Comparison of ENCODE assay signal across 18 mouse cellular contexts in genomic region chr7:63877610-63878009, GRCm38 (mm10). TPM values are rescaled to one million over a fixed set of nuclear protein-coding genes. Genes with fewer than 3 reads are reported as not detected.
DNase-seq lines count a peak whose midpoint lies in the region; ATAC-seq and TF ChIP-seq lines count a peak whose summit lies in the region.
"Had no signal": no experiment of that assay in that cellular context is flagged by ENCODE, and none has a peak within 500 bp of the region (broad histone marks: within the 10 kb centered on the region; RNA-seq: fewer than 3 reads in every experiment).

No protein-coding gene starts in this region.

- H3K4me3 ChIP-seq in heart, postnatal 0 days (ENCODE audit: low read depth, low read length): no peak overlapping the region
- H3K4me3 ChIP-seq in stomach, embryonic 15.5 days (replicated peaks): no peak overlapping the region
- H3K4me3 ChIP-seq in stomach, postnatal 0 days (ENCODE audit: low read depth, low read length): no peak overlapping the region
- H3K4me3 ChIP-seq in limb, embryonic 10.5 days: 0 out of 2 replicates have a peak overlapping the region, but pooled peaks have one; percentile 17
- H3K4me3 ChIP-seq: erythroblast, embryonic 14.5 days; hindbrain, embryonic 12.5 days had no signal

- H3K27me3 ChIP-seq in heart, postnatal 0 days (ENCODE audit: control insufficient read depth, insufficient read depth, low read length): no peaks in the 10 kb centered on the region
- H3K27me3 ChIP-seq in stomach, embryonic 15.5 days (replicated peaks): no peaks in the 10 kb centered on the region
- no peaks in the 10 kb centered on the region for H3K27me3 ChIP-seq in stomach, postnatal 0 days (ENCODE audit: control insufficient read depth, insufficient read depth, low read length)
- no peaks in the 10 kb centered on the region for H3K27me3 ChIP-seq in limb, embryonic 10.5 days (ENCODE audit: low read depth, poor library complexity, severe bottlenecking)
- H3K27me3 ChIP-seq: hindbrain, embryonic 12.5 days had no signal

- no peak for TF ChIP-seq EP300 in heart, postnatal 0 days (IDR thresholded peaks at IDR 0.05; ENCODE audit: low read depth)
- no peak for TF ChIP-seq EP300 in stomach, postnatal 0 days (optimal IDR thresholded peaks at IDR 0.05)

- H3K4me2 ChIP-seq in heart, postnatal 0 days (ENCODE audit: low read depth, low read length): no peak overlapping the region
- H3K4me2 ChIP-seq in stomach, embryonic 15.5 days: peak overlapping the region; percentile 32
- H3K4me2 ChIP-seq in stomach, postnatal 0 days (replicated peaks; ENCODE audit: low read depth): no peak overlapping the region
- H3K4me2 ChIP-seq: hindbrain, embryonic 12.5 days had no signal

- WGBS in heart, postnatal 0 days: 39% methylated on average over 14 of the region's 14 CpGs
- 23% methylated on average over 14 of the region's 14 CpGs for WGBS in stomach, embryonic 15.5 days
- WGBS in stomach, postnatal 0 days: 36% methylated on average over 14 of the region's 14 CpGs
- WGBS in limb, embryonic 10.5 days: 29% methylated on average over 14 of the region's 14 CpGs

- DNase-seq in heart, postnatal 0 days (ENCODE audit: low spot score): no peak
- no peak for DNase-seq in heart, postnatal 4 days
- no peak for DNase-seq in stomach, postnatal 0 days (ENCODE audit: low spot score)
- no peak for DNase-seq in limb, embryonic 10.5 days (ENCODE audit: low spot score)
- DNase-seq in testis, postnatal 14 days (ENCODE audit: low spot score): no peak
- DNase-seq: cerebellum, postnatal 10 days; kidney, postnatal 25 days; layer of hippocampus, postnatal 36 days; spleen, adult 18-20 months; thymus, postnatal 25 days had no signal

- no peak for ATAC-seq in heart, postnatal 0 days (ENCODE audit: insufficient read depth, low read depth)
- no peak for ATAC-seq in stomach, embryonic 15.5 days (ENCODE audit: insufficient read depth, low FRiP score, low read depth)
- ATAC-seq in stomach, postnatal 0 days (ENCODE audit: low FRiP score, low TSS enrichment): no peak
- no peak for ATAC-seq in activated CD4-positive, CD25-positive, alpha-beta regulatory T cell, adult 4 months
- ATAC-seq: midbrain, embryonic 16.5 days had no signal

- TF ChIP-seq CTCF in heart, postnatal 0 days (IDR thresholded peaks at IDR 0.05; ENCODE audit: low read depth): no peak
- no peak for TF ChIP-seq CTCF in stomach, postnatal 0 days (IDR thresholded peaks at IDR 0.05; ENCODE audit: low read depth)

- peaks cover 34% of the 10 kb centered on the region for H3K4me1 ChIP-seq in heart, postnatal 0 days (ENCODE audit: control insufficient read depth, insufficient read depth)
- no peaks in the 10 kb centered on the region for H3K4me1 ChIP-seq in stomach, embryonic 15.5 days
- H3K4me1 ChIP-seq in stomach, postnatal 0 days (replicated peaks; ENCODE audit: control insufficient read depth, insufficient read depth): peaks cover 2% of the 10 kb centered on the region; the same call in 1 of the 2 replicates
- peaks cover 12% of the 10 kb centered on the region; the same call in 1 of the 2 replicates for H3K4me1 ChIP-seq in limb, embryonic 10.5 days
- H3K4me1 ChIP-seq: hindbrain, embryonic 12.5 days had no signal

- no peaks in the 10 kb centered on the region for H3K9me3 ChIP-seq in heart, postnatal 0 days (replicated peaks; ENCODE audit: control insufficient read depth, low read length)
- no peaks in the 10 kb centered on the region for H3K9me3 ChIP-seq in stomach, embryonic 15.5 days
- no peaks in the 10 kb centered on the region for H3K9me3 ChIP-seq in stomach, postnatal 0 days (ENCODE audit: control insufficient read depth, low read length)
- no peaks in the 10 kb centered on the region for H3K9me3 ChIP-seq in limb, embryonic 10.5 days (replicated peaks)
- H3K9me3 ChIP-seq: hindbrain, embryonic 12.5 days had no signal

- 0 out of 2 replicates have a peak overlapping the region, but pooled peaks have one; percentile 19 for H3K27ac ChIP-seq in heart, postnatal 0 days (ENCODE audit: low read depth)
- H3K27ac ChIP-seq in stomach, embryonic 15.5 days: no peak overlapping the region
- H3K27ac ChIP-seq in stomach, postnatal 0 days (replicated peaks): no peak overlapping the region
- H3K27ac ChIP-seq in limb, embryonic 10.5 days: no peak overlapping the region
- H3K27ac ChIP-seq: hindbrain, embryonic 12.5 days had no signal

- no peaks in the 10 kb centered on the region for H3K36me3 ChIP-seq in heart, postnatal 0 days (replicated peaks; ENCODE audit: control insufficient read depth, insufficient read depth, low read length)
- H3K36me3 ChIP-seq in stomach, embryonic 15.5 days: no peaks in the 10 kb centered on the region
- no peaks in the 10 kb centered on the region for H3K36me3 ChIP-seq in stomach, postnatal 0 days (ENCODE audit: control insufficient read depth, insufficient read depth, low read length)
- H3K36me3 ChIP-seq in limb, embryonic 10.5 days: no peaks in the 10 kb centered on the region
- H3K36me3 ChIP-seq: hindbrain, embryonic 12.5 days had no signal

- no peak overlapping the region for H3K9ac ChIP-seq in heart, postnatal 0 days (replicated peaks; ENCODE audit: low read depth, low read length)
- no peak overlapping the region for H3K9ac ChIP-seq in stomach, embryonic 15.5 days
- H3K9ac ChIP-seq in stomach, postnatal 0 days (ENCODE audit: low read length): no peak overlapping the region
- H3K9ac ChIP-seq: hindbrain, embryonic 12.5 days had no signal

RNA-seq across cellular contexts. Expression of gene E030018B13Rik, which starts 39.0 kb away (rescaled TPM):
- total RNA-seq in heart, postnatal 0 days (2014; rRNA removed; ENCODE audit: low replicate concordance): not detected in 2 replicates
- polyA plus RNA-seq in heart, postnatal 0 days (2015; fragmentation: Nextera tagmentation; extraction: Ambion mirVana): 0.11 and 0.15 TPM in 2 replicates
- not detected for total RNA-seq in heart, postnatal 4 days (2021)
- 0.17 TPM in 1 of 2 replicates, not detected in the other for polyA plus RNA-seq in stomach, embryonic 15.5 days (2015; fragmentation: Nextera tagmentation; extraction: Ambion mirVana)
- not detected in 2 replicates for polyA plus RNA-seq in stomach, postnatal 0 days (2015; fragmentation: Nextera tagmentation; extraction: Ambion mirVana)
- polyA plus RNA-seq in limb, embryonic 10.5 days (2016; fragmentation: Nextera tagmentation; extraction: Ambion mirVana): not detected in 2 replicates
- under 1 TPM in 1 of 2 experiments, not detected in 1; 0.56 TPM for polyA plus RNA-seq in activated CD4-positive, CD25-positive, alpha-beta regulatory T cell, adult 4 months (2017; shearing (Covaris generic))
- total RNA-seq: gastrocnemius, adult 18-20 months; layer of hippocampus, postnatal 36 days had no signal
- polyA plus RNA-seq: brain, embryonic 14.5 days; erythroblast, embryonic 14.5 days; liver, adult 2 months; midbrain, embryonic 16.5 days had no signal
